Mouse (Mus musculus) olfactory bulb, adult 2 months (tissue): ENCODE data around the gene Rgs14. TPM values are rescaled to one million over a fixed set of nuclear protein-coding genes. Genes with fewer than 3 reads are reported as not detected.

ENCODE experiments used
- H3K27ac ChIP-seq: fragments of 200-500 bp; 2 replicates; pipeline ENCODE4 v1.5.1; 2012; ENCODE audit warnings: low read depth, low read length; ENCODE audit not compliant: insufficient read depth
- H3K4me1 ChIP-seq: fragments of 200-500 bp; 2 replicates; pipeline ENCODE4 v1.6.1; 2012; ENCODE audit warnings: low read length; ENCODE audit not compliant: control insufficient read depth, insufficient read depth
- H3K4me3 ChIP-seq: fragments of 200-500 bp; 2 replicates; pipeline ENCODE4 v1.5.1; 2012; ENCODE audit warnings: mild to moderate bottlenecking, low read depth, low read length, moderate library complexity; ENCODE audit not compliant: insufficient read depth
- CTCF ChIP-seq: fragments of 200-500 bp; IDR thresholded peaks from 2 replicates; pipeline ENCODE4 v1.5.1; 2012; ENCODE audit warnings: low read depth, mild to moderate bottlenecking, low read length, moderate library complexity; ENCODE audit not compliant: insufficient read depth
- POLR2A ChIP-seq: fragments of 200-500 bp; IDR thresholded peaks from 2 replicates; pipeline ENCODE4 v1.6.1; 2012; ENCODE audit warnings: mild to moderate bottlenecking, low read depth, low read length, moderate library complexity; ENCODE audit not compliant: insufficient read depth
- WGBS: fragments of 180-500 bp; shearing (Covaris S2); methylation state at CpG from one replicate; pipeline ENCODE4 v1.1.7; 2018; 5-methylcytosine and 5-hydroxymethylcytosine counted together
- polyA plus RNA-seq: library from polyadenylated mRNA; stranded (reverse); fragments of >200 nt; gene quantifications from 2 replicates; pipeline ENCODE4 v1.2.4, GENCODE M21; 2012; ENCODE audit warnings: low replicate concordance; ENCODE audit not compliant: missing spikeins, insufficient read depth, insufficient read length

The Rgs14 gene
- polyA plus RNA-seq, 1 experiment, result not detected

DNA sequence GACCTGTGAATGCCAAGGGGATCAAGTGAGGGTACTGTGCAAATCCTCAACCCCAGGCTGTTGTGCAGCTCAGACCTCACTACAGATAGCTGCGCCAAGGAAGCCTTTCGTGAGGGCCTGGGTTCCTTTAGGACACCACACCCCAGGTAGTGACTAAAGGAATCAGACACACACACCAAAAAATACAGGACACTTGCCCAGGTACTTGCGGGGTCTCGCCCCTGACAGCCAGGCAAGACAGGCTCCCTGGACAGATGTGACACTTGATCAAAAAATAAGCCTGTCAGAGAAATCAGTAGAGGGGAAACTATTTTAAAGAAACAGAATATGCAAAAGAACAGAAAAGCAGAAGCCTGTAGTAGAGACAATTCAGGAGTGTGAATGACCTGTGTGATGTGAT, 40.9 kb upstream of the Rgs14 start:
- H3K4me1 ChIP-seq, result peaks cover 19% of the 10 kb centered on the region
- no peak overlapping the region for H3K27ac ChIP-seq
- WGBS, result 75% methylated on average over 4 of the region's 4 CpGs
- TF ChIP-seq POLR2A (no peak), CTCF (no peak)
- no peak overlapping the region for H3K4me3 ChIP-seq

DNA sequence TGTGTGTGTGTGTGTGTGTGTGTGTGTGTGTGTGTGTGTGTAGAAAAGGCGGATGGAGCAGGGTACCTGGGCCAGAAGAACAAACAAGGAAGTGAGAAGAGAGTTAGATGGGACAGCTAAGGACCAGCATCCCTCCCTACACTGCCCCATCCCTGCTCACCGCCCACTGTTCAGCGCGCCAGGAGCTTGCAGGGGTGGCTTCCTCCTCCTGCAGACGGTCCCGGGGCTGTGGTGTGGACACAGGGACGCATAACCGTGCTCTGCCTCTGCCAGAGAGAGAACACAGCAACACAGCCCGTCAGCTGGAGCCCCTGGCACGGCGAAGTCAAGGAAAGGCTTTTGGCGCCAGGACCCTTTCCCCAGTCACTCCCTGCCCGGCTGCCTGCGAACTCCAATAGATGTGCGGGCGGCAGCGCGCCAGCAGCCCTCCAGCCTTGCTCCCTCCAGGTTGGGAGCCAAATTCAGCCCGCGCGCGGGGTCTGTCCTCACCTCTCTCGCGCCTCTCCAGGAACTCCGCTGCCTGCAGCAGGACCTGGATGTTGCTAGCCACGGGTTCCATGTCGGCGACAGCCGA, 40.3 kb upstream of the Rgs14 start:
- WGBS, result 1% methylated on average over 28 of the region's 29 CpGs
- TF ChIP-seq POLR2A (no peak), CTCF (no peak)
- no peak overlapping the region for H3K27ac ChIP-seq
- peak overlapping the region; percentile 45 for H3K4me3 ChIP-seq
- H3K4me1 ChIP-seq, result peaks cover 19% of the 10 kb centered on the region

DNA sequence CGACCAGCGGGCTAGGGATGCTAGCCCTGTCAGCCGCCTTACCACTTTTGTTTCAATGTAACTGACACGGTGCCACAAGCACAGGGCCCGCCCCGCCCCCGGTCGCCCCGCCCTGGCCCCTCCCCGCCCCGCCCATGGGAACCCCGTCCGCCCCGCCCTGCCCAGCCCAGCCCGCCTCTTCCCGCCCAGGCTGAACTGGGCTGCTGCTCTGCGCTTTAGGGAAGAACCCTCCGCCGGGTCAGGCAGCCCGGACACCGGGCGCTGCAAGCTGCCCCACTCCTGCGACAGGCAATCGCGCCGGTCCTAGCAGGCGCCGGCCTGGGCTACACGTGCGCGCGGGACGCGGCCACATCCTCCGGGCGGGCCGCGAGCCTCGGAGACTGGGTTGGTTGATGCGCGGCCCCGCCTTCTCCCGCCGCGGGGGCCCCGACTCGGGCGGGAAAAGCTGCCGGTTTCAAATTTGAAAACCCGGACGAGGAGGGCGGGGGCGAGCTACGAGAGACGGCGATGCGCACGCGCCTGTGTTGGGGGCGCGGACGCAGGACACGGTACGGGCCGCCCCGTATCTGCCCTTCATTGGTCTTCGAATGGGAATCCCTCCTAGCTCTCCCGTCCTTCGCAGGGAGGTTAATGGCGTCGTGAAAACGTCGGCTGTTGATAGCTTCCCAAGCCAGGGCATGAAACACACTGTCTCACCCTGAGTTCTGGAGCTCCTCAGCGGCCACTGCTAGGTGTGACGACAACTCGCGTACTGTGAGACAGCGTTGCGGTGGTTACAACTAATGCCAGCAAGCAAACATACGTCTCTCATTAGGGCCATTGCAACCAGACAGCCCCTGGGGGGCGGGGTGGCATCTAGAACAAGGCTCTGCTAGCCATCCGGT, 39.6 kb upstream of the Rgs14 start, which contains the start of gene Mxd3:
Mxd3 (minus strand) TSS at position 141 of the 884 bp plus-strand sequence.
- Histone ChIP-seq H3K4me3 (peak within 1 kb of the TSS; percentile 74), H3K4me1 (peaks cover 19% of the 10 kb centered on the region), H3K27ac (no peak within 1 kb of the TSS)
- TF ChIP-seq CTCF (no peak), POLR2A (no peak)
- WGBS, result under 1% methylated on average over 82 of the region's 82 CpGs

DNA sequence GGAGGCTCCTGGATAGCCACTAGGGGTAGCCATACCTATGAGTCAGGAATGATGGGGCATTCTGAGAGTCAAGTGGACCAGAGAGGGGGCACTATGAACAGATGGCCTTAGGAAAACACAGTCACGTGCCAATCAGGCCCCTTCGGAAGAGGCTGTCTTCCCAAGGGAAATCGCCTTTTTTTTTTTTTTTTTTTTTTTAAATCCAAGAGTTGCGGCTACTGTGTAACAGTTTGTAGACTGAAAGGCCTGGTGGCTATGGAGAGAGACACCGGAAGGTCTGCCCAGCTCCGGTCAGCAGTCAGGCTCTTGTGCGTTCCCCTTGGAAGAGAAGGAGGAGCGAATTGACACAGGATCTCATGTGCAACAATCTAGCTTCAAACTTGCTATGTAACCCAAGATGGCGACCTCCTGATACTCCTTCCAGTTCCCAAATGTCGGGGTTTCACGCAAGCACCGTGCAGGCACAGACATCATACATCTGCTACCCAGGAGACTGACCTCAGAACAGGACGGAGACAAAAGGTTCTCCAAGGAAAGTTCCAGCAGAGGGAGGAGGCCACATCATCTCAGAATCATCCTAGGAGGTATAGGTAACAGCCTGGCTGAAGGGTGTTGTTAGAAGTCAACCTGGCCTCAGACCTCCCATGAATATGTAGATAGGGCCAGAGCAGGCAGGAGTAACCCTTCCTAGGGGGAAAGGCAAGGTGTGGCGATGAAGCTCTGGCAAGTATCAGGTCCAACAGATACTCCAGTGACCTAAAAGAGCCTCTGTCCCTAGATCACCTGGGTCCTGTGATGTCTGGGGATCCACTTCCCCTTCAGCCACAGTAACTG, 38.7 kb upstream of the Rgs14 start:
- no peak overlapping the region for H3K27ac ChIP-seq
- H3K4me3 ChIP-seq, result peak overlapping the region; percentile 74
- 61% methylated on average over 14 of the region's 14 CpGs for WGBS
- TF ChIP-seq POLR2A (no peak), CTCF (no peak)
- peaks cover 19% of the 10 kb centered on the region for H3K4me1 ChIP-seq

DNA sequence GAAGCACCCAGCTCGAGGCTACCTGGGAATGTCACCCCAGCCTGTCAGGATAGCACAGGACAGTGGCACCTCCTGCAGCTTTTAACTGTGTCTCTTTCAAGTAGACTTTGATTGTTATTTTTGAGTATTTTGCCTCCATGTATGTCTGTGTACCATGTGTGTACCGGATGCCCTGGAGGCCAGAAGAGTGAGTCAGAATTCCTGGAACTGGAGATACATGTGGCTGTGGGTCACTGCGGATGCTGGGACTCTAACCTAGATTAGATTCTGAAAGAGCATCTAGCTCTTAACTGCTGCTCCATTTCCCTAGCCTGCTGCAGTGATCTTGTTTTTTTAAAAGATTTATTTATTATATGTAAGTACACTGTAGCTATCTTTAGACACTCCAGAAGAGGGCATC, 37.2 kb upstream of the Rgs14 start:
- no peak for TF ChIP-seq POLR2A
- TF ChIP-seq CTCF, result no peak
- Histone ChIP-seq H3K4me3 (no peak overlapping the region), H3K4me1 (peaks cover 14% of the 10 kb centered on the region), H3K27ac (no peak overlapping the region)
- 92% methylated on average over 3 of the region's 3 CpGs for WGBS

DNA sequence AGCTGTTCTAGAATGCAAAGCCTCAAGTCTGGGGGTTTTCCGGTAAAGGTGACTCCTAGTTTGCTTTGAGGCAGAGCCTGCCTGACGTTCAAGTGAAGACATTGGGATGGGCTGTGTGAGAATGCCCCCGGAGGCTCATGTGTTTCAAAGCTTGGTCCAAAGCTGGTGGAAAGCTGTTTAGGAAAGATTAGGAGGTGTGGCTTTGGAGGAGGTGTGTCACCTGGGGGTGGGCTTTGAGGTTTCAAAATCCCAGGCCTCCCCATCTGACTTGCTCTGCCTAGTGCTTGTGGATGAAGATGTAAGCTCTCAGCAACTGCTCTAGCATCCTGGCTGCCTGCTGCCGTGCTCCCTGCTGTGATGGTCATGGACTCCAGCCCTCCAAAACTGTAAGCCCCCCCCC, 33.8 kb upstream of the Rgs14 start:
- H3K4me3 ChIP-seq, result no peak overlapping the region
- H3K27ac ChIP-seq, result no peak overlapping the region
- whole genome bisulfite sequencing, result 90% methylated on average over 4 of the region's 4 CpGs
- H3K4me1 ChIP-seq, result no peaks in the 10 kb centered on the region
- TF ChIP-seq CTCF (no peak), POLR2A (no peak)

DNA sequence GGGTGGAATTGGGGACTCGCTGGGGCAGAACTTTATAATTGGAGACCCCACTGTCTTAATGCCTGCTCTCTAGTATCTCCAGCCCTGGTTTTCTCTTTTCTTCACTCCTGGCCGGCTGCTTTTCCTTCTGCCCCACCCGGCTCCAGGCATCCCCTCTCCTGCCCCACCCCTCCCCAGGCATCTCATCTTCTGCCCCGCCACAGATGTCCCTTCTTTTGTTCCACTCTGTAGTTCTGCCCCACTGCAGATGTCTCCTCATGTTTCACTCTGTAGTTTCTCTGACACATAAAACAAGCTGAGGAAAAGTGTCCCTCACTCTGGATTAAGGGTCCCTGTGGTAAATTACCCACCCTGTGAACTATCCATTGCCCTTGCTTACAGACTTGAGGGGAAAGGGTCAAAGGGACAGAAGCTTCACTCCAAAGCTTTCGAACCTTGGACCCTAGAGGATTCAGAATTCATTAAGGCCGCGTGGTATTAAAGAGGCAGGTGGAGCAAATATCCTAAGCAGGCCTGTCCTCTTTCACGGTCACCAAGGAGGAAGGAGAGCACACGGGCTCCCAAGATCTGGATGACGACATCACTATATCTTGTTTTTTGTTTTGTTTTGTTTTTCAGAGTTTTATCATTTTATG, 32.1 kb upstream of the Rgs14 start:
- Histone ChIP-seq H3K27ac (no peak overlapping the region), H3K4me3 (no peak overlapping the region), H3K4me1 (no peaks in the 10 kb centered on the region)
- WGBS, result 76% methylated on average over 10 of the region's 10 CpGs
- TF ChIP-seq CTCF, result no peak
- TF ChIP-seq POLR2A, result no peak
